Mouse (Mus musculus) neural tube, embryonic 12.5 days (tissue): ENCODE data around the gene Cdc20b. TPM values are rescaled to one million over a fixed set of nuclear protein-coding genes. Genes with fewer than 3 reads are reported as not detected.

Experiments
- ATAC-seq: fragments of 200-750 bp; cut with Nextera tagmentation; 2 replicates; pipeline ENCODE4 v1.8.0; 2017; ENCODE audit warnings: low read depth, mild to moderate bottlenecking, moderate TSS enrichment, moderate library complexity; ENCODE audit not compliant: low FRiP score
- H3K27ac ChIP-seq: fragments of 300-500 bp; sonication (generic); 2 replicates; pipeline ENCODE4 v1.5.1; 2016
- H3K27me3 ChIP-seq: fragments of 300-500 bp; sonication (generic); replicated peaks from 2 replicates; pipeline ENCODE4 v1.6.1; 2016; ENCODE audit warnings: mild to moderate bottlenecking
- H3K36me3 ChIP-seq: fragments of 300-500 bp; sonication (generic); 2 replicates; pipeline ENCODE4 v1.6.1; 2016; ENCODE audit warnings: mild to moderate bottlenecking
- H3K4me1 ChIP-seq: fragments of 300-500 bp; sonication (generic); 2 replicates; pipeline ENCODE4 v1.6.1; 2016
- H3K4me2 ChIP-seq: fragments of 300-500 bp; sonication (generic); replicated peaks from 2 replicates; pipeline ENCODE4 v1.6.1; 2016; ENCODE audit warnings: mild to moderate bottlenecking
- H3K4me3 ChIP-seq: fragments of 300-500 bp; sonication (generic); 2 replicates; pipeline ENCODE4 v1.5.1; 2016
- H3K9ac ChIP-seq: fragments of 300-500 bp; sonication (generic); 2 replicates; pipeline ENCODE4 v1.6.1; 2016; ENCODE audit warnings: mild to moderate bottlenecking
- H3K9me3 ChIP-seq: fragments of 300-500 bp; sonication (generic); 2 replicates; pipeline ENCODE4 v1.6.1; 2016; ENCODE audit warnings: mild to moderate bottlenecking
- WGBS: fragments of 180-500 bp; shearing (Covaris S2); methylation state at CpG from one replicate; pipeline ENCODE4 v1.1.7; 2016; 5-methylcytosine and 5-hydroxymethylcytosine counted together
- polyA plus RNA-seq: library from polyadenylated mRNA; unstranded; fragments of >200 nt; fragmentation: Nextera tagmentation; extraction: Ambion mirVana; gene quantifications from 2 replicates; pipeline ENCODE4 v1.2.1, GENCODE M21; 2016

Gene Cdc20b
- polyA plus RNA-seq, 1 experiment from 2014 or later: not detected

DNA sequence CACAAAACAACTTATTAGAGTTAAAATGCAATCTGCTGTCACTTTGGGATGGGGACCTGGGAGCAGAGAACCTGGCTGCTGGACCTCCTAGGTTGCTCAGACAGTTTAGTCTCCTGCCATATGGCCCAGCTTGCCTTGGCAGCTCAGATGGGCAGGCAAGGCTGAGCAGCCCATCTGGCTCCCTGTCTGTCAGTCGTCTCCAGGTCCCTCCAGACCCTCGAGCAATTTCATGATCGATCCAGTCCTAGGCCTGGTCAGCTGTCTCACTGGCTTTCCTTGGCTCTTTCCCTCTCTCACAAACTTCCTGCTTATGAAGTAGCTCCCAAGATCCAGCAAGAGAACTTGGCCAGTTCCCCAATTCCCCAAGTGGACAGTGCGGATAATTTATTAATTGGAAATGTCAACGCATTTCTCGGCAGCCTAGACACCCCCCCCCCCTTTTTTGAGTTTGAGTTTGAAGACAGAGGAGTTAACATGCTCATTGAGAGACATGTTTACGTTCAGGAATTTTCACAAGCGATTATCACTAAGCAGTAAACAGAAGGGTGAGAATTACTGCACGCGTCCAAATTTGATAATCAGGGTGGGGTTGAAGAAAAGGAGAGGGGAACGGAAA is 532 bp upstream of the Cdc20b start:
- ATAC-seq: no peak
- peaks cover 45% of the 10 kb centered on the region for H3K27me3 ChIP-seq
- H3K4me1 ChIP-seq: peaks cover 10% of the 10 kb centered on the region
- H3K36me3 ChIP-seq: no peaks in the 10 kb centered on the region
- no peaks in the 10 kb centered on the region for H3K9me3 ChIP-seq
- peak overlapping the region; percentile 46 for H3K4me3 ChIP-seq
- H3K27ac ChIP-seq: no peak overlapping the region
- peak overlapping the region; percentile 98 for H3K4me2 ChIP-seq
- H3K9ac ChIP-seq: no peak overlapping the region
- 2% methylated on average over 11 of the region's 11 CpGs for WGBS

DNA sequence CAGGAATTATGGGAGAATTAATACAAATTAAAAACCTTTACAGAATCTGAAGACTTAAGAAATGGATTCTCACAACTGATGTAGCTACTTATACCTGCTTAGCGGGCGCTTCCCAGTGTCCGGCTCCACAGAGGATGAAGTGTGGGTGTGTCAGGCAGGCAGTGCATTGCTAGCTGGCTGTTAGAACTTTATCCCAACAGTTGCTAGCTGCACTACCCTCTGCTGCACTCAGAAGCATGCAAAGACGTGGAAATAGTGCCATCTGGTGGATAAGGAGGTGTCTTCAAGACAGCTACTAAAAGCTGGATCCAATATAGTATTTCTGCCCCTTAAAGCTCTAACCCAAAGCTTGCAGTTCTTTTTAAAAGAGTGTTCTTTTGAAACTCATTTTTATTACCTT is 941 bp downstream of the Cdc20b start:
- 0% methylated on average over 4 of the region's 4 CpGs for WGBS
- peak; percentile 84 for ATAC-seq

DNA sequence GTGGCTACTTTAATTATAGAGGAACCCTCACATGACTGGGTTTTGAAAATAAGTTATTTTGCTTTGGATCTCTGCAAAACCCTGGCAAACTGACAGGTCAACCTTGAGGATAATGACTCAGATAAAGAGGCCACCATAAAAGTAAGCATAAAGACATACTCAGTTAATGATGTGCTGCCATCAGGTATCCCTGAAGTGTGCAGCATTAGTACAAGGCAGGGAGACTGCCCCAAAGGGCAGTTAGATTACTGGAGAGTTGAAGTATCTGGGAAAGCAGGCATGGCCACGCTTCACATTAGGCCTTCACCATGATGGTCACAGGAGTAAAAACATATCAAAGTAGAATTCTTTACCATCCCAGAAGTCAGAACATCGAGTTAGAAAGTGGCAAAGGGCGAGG is 10.0 kb downstream of the Cdc20b start:
- no peak for ATAC-seq
- Histone ChIP-seq H3K9ac (no peak overlapping the region), H3K36me3 (no peaks in the 10 kb centered on the region)

More for the DNA sequence above, 941 bp downstream of the Cdc20b start:
- H3K4me2 ChIP-seq: peak overlapping the region; percentile 98
- peaks cover 35% of the 10 kb centered on the region for H3K27me3 ChIP-seq
- no peaks in the 10 kb centered on the region for H3K36me3 ChIP-seq
- no peak overlapping the region for H3K9ac ChIP-seq
- H3K4me3 ChIP-seq: no peak overlapping the region
- H3K9me3 ChIP-seq: no peaks in the 10 kb centered on the region
- H3K27ac ChIP-seq: no peak overlapping the region
- H3K4me1 ChIP-seq: peaks cover 10% of the 10 kb centered on the region

DNA sequence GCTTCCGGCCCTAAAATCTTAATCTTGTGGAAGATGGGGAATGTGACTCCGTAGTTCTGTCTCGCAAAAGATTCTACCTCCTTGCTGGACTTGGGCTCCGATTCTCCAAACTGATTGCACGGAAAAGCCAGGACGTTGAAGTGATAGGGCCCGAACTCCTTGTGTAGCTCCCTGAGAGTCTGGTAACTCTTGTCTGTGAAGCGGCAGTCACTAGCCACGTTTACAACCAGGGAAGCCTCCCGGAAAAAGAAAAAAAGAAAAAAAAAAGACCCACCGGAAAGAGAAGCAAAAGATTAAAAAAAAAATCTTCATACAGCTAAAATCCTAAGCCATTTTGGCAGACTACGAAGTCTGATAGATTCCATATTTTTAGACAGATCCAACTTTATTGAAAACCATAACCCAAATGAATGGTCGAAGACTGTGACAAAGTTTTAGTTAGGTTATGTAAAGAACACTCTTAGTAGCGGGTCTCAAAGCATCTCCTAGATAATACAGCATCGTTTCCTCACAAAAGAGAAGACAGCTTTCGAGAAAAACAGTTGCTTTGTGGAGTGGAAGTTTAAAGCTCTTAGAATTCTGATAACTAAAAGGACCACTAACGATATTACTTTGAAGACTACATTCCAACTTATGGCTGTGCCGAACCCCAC is 10.7 kb downstream of the Cdc20b start:
- 0 out of 2 replicates have a peak, but pooled peaks cover 8% of the 10 kb centered on the region for H3K4me1 ChIP-seq
- 25% methylated on average over 18 of the region's 18 CpGs for WGBS
- ATAC-seq: no peak
- H3K4me2 ChIP-seq: peak overlapping the region; percentile 55
- no peaks in the 10 kb centered on the region for H3K36me3 ChIP-seq
- H3K9ac ChIP-seq: peak overlapping the region; percentile 52
- no peak overlapping the region for H3K27ac ChIP-seq
- H3K9me3 ChIP-seq: no peaks in the 10 kb centered on the region
- H3K27me3 ChIP-seq: no peaks in the 10 kb centered on the region
- H3K4me3 ChIP-seq: peak overlapping the region; percentile 42

More for the DNA sequence above, 10.0 kb downstream of the Cdc20b start:
- 74% methylated on average over 3 of the region's 3 CpGs for WGBS
- Histone ChIP-seq H3K4me1 (0 out of 2 replicates have a peak, but pooled peaks cover 8% of the 10 kb centered on the region), H3K27me3 (no peaks in the 10 kb centered on the region), H3K4me3 (peak overlapping the region; percentile 42; the same call in 1 of the 2 replicates), H3K4me2 (peak overlapping the region; percentile 55), H3K9me3 (no peaks in the 10 kb centered on the region), H3K27ac (no peak overlapping the region)

DNA sequence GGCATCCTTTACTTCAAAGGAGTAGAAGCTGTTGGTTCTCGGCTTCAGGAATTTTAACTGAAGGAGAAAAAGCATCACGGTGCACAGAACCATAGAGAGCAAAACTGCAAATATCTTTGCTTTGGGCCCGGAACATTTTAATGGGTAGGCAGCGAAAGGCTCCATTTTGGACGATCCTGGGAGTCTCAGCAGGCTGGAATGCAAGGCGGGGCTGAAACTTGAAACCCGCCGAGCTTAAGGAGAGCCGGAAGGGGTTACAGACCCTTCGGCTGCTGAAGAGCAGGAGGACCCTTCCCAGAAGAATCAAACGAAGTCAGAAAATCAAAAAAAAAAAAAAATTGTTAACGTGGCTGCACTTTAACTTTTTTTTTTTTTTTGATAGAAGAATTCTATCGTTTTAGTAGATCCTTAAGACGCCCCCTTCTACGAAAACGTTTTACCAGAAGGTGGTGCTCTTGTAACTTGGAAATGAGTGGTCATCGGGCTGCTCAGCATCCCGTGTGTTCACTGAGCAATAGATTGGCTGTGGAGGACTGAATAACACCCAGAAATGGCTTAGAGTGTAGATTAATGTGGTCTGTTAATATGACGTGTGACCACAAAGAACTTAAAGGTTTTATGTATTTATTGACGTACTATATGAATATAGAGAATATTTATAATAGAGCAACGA is 11.4 kb downstream of the Cdc20b start, which contains the start of gene Gpx8:
Gene Gpx8, minus strand, starts transcription at position 200 of the 673 bp plus-strand sequence.
- peak within 1 kb of the TSS; percentile 55 for H3K4me2 ChIP-seq
- H3K4me3 ChIP-seq: peak within 1 kb of the TSS; percentile 42
- no peak within 1 kb of the TSS for H3K27ac ChIP-seq
- no peaks in the 10 kb centered on the region for H3K36me3 ChIP-seq
- 7% methylated on average over 21 of the region's 21 CpGs for WGBS
- H3K9ac ChIP-seq: peak within 1 kb of the TSS; percentile 52
- 0 out of 2 replicates have a peak, but pooled peaks cover 8% of the 10 kb centered on the region for H3K4me1 ChIP-seq
- no peaks in the 10 kb centered on the region for H3K9me3 ChIP-seq
- peak; percentile 80 for ATAC-seq
- no peaks in the 10 kb centered on the region for H3K27me3 ChIP-seq

DNA sequence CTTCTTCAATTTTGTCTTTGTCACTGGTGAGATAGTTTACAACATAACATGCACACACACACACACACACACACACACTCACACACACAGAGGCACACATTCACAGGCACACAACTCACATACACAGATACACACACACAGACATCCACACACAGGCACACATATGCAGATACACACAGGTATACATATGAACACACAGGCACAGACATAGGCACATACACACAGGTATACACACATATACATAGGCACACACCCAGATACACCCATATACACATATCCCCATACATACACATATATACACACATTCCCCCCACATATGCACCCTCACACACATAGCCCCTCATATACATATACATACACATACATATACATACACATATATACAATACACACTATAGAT is 12.1 kb downstream of the Cdc20b start:
- no peaks in the 10 kb centered on the region for H3K36me3 ChIP-seq
- no peak overlapping the region for H3K27ac ChIP-seq
- ATAC-seq: peak; percentile 51
- H3K9ac ChIP-seq: no peak overlapping the region
- H3K4me2 ChIP-seq: no peak overlapping the region
- 0 out of 2 replicates have a peak, but pooled peaks cover 8% of the 10 kb centered on the region for H3K4me1 ChIP-seq
- H3K27me3 ChIP-seq: no peaks in the 10 kb centered on the region
- H3K4me3 ChIP-seq: no peak overlapping the region
- no peaks in the 10 kb centered on the region for H3K9me3 ChIP-seq

DNA sequence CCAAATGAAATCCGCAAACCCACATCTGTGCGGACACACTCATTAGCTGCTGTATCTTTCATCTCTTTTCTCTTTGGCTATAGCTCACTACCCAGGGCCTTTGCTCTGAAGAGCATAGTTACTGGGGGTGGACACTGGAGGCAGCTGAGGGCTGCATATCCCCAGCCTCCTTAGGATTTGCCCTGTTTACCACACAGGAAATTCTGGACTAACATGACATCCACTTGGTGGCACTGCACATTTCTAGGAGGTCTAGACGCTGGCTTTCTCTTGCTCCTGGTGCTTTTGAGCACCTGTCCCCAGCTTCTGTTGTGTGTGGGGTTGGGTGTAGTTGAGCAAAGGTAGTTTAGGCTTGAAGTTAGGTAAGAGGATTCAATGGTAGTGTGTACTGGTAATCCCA is 12.7 kb downstream of the Cdc20b start:
- 73% methylated on average over 3 of the region's 3 CpGs for WGBS
- Histone ChIP-seq H3K4me2 (no peak overlapping the region), H3K9me3 (no peaks in the 10 kb centered on the region), H3K27me3 (no peaks in the 10 kb centered on the region), H3K36me3 (no peaks in the 10 kb centered on the region), H3K9ac (no peak overlapping the region), H3K4me3 (no peak overlapping the region), H3K27ac (no peak overlapping the region), H3K4me1 (0 out of 2 replicates have a peak, but pooled peaks cover 8% of the 10 kb centered on the region)
- ATAC-seq: no peak

DNA sequence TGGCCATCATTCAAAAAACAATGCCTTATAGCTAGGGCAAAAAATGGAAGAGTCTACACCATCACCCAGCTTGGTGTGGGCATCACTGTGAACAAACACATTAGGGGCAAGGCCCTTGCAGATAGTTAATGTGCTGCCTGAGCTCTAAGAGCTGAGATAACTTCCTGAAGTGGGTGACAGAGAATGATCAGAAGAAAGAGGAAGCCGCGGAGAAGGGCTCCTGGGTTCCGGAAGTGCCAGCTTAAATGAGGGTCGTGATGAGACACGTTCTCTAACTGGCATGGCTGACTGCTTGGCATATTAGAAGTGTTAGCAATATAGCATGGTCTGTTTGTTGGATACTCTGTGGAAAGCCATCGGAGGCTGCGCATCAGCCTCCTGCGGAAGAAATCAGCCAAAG is 19.3 kb downstream of the Cdc20b start:
- no peaks in the 10 kb centered on the region for H3K4me1 ChIP-seq
- WGBS: 92% methylated on average over 8 of the region's 8 CpGs
- no peaks in the 10 kb centered on the region for H3K27me3 ChIP-seq
- no peak overlapping the region for H3K4me2 ChIP-seq
- H3K4me3 ChIP-seq: no peak overlapping the region
- no peaks in the 10 kb centered on the region for H3K9me3 ChIP-seq
- H3K9ac ChIP-seq: no peak overlapping the region
- ATAC-seq: no peak
- H3K36me3 ChIP-seq: no peaks in the 10 kb centered on the region
- no peak overlapping the region for H3K27ac ChIP-seq

DNA sequence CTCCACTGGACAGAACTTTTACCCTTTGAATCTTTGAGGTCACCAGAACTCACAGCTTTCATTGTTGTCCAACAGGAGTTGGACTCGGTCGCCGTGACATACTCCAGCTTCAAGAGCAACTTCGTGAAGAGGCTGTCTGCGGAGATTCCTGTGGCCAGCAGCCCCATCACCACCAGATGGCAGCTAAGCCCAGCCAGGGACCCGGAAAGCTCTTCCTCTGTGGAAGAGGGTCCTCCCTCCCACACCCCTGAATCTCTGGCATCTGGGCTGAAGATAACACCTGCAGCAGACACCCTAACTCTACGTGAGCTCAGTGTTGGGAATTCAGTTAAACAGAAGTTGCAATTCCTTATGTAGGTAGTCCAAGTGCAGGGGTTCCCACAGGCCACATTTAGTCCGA is 20.9 kb downstream of the Cdc20b start:
- Histone ChIP-seq H3K9me3 (no peaks in the 10 kb centered on the region), H3K4me1 (no peaks in the 10 kb centered on the region), H3K9ac (no peak overlapping the region), H3K4me2 (no peak overlapping the region), H3K36me3 (no peaks in the 10 kb centered on the region), H3K4me3 (no peak overlapping the region), H3K27me3 (no peaks in the 10 kb centered on the region), H3K27ac (no peak overlapping the region)
- ATAC-seq: no peak
- 51% methylated on average over 8 of the region's 8 CpGs for WGBS

DNA sequence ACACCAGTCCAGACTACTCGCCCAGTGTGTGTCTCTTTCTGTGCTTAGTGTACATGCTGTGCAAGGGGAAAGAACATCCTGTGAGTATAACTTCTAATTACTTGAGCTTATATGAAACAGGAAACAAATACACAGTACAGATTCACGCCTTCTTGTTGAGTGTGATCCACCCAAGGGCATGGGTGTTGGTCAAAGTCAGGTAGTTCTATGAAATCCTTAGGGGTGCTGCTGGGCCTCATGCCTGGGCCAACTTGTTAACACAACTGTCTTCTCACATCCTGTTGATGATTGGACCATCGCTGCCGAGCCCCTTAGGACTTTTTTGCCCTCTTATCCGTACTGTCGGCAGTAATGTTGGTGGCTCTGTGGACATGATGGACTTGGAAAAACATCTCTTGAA is 26.8 kb downstream of the Cdc20b start:
- H3K4me3 ChIP-seq: no peak overlapping the region
- H3K27me3 ChIP-seq: no peaks in the 10 kb centered on the region
- WGBS: 90% methylated on average over 6 of the region's 6 CpGs
- H3K9me3 ChIP-seq: no peaks in the 10 kb centered on the region
- H3K4me1 ChIP-seq: no peaks in the 10 kb centered on the region
- no peak overlapping the region for H3K4me2 ChIP-seq
- H3K9ac ChIP-seq: no peak overlapping the region
- ATAC-seq: no peak
- H3K27ac ChIP-seq: no peak overlapping the region
- H3K36me3 ChIP-seq: no peaks in the 10 kb centered on the region

DNA sequence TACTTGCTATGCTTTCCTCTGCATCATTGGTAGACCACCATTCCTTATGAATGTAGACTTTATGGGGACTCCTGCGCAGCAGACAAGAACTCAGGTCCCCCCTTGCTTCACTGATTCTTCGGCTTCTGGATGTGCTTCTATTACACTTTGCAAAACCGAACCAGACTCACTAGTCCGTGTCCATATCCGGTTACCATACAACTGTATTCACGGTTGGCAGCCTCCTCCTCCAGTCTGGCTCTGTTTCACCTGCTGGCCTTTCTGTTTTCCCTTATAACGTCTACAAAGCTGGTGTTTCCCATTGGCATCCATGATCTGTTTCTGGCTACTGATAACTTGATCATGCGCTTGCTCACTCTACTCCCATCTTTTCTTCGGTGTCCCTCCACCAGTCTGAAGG is 29.6 kb downstream of the Cdc20b start:
- Histone ChIP-seq H3K27ac (no peak overlapping the region), H3K9me3 (no peaks in the 10 kb centered on the region), H3K36me3 (no peaks in the 10 kb centered on the region), H3K4me2 (no peak overlapping the region), H3K27me3 (no peaks in the 10 kb centered on the region), H3K4me1 (no peaks in the 10 kb centered on the region), H3K4me3 (no peak overlapping the region), H3K9ac (no peak overlapping the region)
- WGBS: 92% methylated on average over 9 of the region's 9 CpGs
- no peak for ATAC-seq

DNA sequence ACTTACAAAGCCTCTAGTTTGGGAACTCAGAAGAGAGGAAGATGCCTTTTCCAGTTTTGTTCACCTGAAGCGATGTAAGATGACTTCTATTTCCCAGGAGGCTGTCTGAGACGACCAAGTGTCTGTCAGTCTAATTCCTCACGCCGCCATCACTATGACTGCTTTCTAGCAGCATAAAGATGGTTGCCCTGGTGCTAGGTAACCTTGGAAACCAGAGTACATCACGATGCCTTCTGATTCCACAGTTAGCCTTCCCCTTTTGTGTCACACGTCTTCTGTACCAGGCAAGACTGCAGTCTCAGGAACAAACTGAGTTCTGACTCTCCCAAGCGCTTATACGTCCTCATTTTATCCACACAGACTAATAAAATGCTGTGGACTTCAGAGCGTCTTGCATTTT is 44.1 kb downstream of the Cdc20b start:
- 61% methylated on average over 9 of the region's 9 CpGs for WGBS
- no peaks in the 10 kb centered on the region for H3K9me3 ChIP-seq
- no peak overlapping the region for H3K4me2 ChIP-seq
- ATAC-seq: no peak
- no peak overlapping the region for H3K27ac ChIP-seq
- no peaks in the 10 kb centered on the region for H3K27me3 ChIP-seq
- H3K36me3 ChIP-seq: no peaks in the 10 kb centered on the region
- no peaks in the 10 kb centered on the region for H3K4me1 ChIP-seq
- H3K9ac ChIP-seq: no peak overlapping the region
- H3K4me3 ChIP-seq: no peak overlapping the region
